Mouse (Mus musculus) duodenum, adult 2 months (tissue): Measurements from ENCODE around the gene Rac3. TPM values are rescaled to one million over a fixed set of nuclear protein-coding genes. Genes with fewer than 3 reads are reported as not detected.

ENCODE experiments used
- polyA plus RNA-seq: library from polyadenylated mRNA; depleted of rRNA; stranded (reverse); fragments of >200 nt; gene quantifications from 2 replicates; pipeline ENCODE4 v1.2.3, GENCODE M21; 2012; ENCODE audit warnings: low replicate concordance; rRNA removed

Gene Rac3
- 7.2 and 8.1 TPM in 2 replicates for polyA plus RNA-seq

DNA sequence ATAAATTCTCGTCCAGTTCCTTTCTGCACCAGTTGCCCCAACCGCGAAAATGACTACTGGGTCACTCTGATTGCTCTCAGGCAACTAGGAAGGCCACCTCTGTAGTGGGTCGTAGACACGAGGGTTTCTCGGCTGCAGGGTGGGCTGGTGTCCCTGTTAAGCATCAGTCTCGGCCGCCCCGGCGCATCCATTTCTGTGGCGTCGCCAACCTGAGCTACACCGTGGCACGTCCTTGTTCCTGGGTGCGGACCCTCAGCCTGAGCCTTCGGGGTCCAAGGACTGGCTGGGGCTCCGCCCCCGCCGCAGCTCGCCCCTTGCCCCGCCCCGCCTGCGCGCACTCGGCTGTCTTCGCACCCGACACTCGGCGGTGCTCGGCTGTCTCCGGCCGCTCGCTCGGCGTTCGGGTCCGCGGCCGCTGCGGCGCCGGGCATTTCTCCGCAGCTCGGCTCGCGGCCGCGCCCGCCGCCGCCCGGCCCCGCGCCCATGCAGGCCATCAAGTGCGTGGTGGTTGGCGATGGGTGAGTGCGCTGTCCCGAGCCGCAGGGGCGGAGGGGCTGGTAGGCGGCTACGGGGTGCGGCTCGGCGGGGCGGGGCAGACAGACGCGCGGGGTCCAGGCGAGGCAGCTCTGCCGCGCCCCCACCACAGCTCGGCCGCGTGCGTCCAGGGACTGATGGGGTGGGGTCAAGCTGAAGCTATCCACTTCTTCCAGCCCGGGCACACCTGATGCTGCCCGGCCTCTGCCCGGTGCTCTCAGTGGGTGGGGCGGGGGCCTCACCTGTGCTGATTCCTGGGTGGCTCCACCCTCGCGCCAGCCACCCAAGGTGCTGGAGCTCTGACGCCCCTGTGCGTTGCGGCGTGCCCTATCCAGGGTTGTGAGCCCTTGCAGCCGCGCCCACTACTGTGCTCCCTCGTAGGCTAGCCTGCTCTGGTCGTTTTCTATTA lies at the start of gene Rac3:
Rac3 (plus strand) TSS at position 347 of the 943 bp plus-strand sequence.

GRCm38 (mm10) chr11:120672687-120673593 lies 48.3 kb upstream of the Rac3 start, which contains the start of gene Aspscr1:
Gene Aspscr1 (plus strand): TSS chr11:120672973.

GRCm38 (mm10) chr11:120713580-120714518 lies 7.4 kb upstream of the Rac3 start, which contains the start of the genes Cenpx and Lrrc45:
Gene Cenpx (minus strand): TSS chr11:120713738.
Gene Lrrc45 (plus strand): TSS chr11:120713925.

GRCm38 (mm10) chr11:120727169-120727527 lies 5.9 kb downstream of the Rac3 start, which contains the start of gene Dcxr:
Gene Dcxr (minus strand): TSS chr11:120727281.

DNA sequence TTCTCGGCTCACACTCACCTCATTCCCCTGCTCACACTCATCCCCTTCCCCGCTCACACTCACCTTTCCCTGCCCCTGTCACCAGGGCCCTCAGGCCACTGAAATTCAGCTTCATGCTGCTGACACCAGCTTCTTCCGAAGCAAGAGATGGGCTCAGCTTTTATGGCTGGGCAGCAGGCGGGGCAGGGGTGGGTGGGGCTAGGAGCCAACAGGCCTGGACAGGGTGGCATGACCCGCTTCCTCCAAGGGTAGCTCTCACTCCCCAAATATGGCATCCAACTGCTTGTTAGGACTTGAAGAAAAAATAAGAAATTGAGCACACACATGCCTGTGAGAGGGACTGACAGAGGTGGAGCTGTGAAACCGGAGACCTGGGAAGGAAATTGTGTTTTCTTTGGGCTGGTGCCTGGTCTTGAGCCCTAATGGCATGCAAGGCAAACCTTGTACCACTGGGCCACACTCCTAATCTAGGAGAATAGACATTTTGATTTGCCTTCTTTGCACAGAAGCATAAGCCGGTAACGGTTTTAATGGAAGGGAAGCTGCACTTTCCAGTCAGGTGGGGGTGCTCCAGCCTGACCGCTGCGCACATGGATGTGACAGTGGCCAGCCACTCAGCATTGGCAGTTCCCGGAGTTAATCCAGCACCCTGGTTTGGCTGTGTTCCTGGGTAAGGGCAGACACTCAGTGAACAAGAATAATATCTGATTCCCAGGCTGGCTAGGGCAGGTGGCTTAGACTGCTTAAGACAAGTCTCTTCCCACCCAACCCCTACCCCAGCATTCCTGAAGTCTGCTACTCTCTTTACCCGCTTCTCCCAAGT lies 10.8 kb downstream of the Rac3 start, which contains the start of gene Cbr2:
Cbr2 (minus strand) TSS at position 257 of the 823 bp plus-strand sequence.

GRCm38 (mm10) chr11:120762672-120763041 lies 41.4 kb downstream of the Rac3 start, which contains the start of gene Hmga1b:
Gene Hmga1b (plus strand): TSS chr11:120762794.

Other genes with a start within 250 kb of the Rac3 start
- gene Mrpl12, start 236.9 kb upstream of the Rac3 start, polyA plus RNA-seq, result 161 and 284 TPM in 2 replicates
- 495 and 586 TPM in 2 replicates for gene Slc25a10, start 229.6 kb upstream of the Rac3 start, polyA plus RNA-seq
- gene Gcgr, start 190.8 kb upstream of the Rac3 start, polyA plus RNA-seq, result 1.7 and 2.5 TPM in 2 replicates
- gene Mcrip1, start 171.7 kb upstream of the Rac3 start, polyA plus RNA-seq, result 28.4 and 38.6 TPM in 2 replicates
- gene Ppp1r27, start 170.3 kb upstream of the Rac3 start, polyA plus RNA-seq, result not detected in 2 replicates
- gene P4hb, start 148.2 kb upstream of the Rac3 start, polyA plus RNA-seq, result 428 and 758 TPM in 2 replicates
- gene Arhgdia, start 139.8 kb upstream of the Rac3 start, polyA plus RNA-seq, result 773 and 1,267 TPM in 2 replicates
- 10.3 and 18.4 TPM in 2 replicates for gene Alyref, start 123.1 kb upstream of the Rac3 start, polyA plus RNA-seq
- gene Anapc11, start 123.0 kb upstream of the Rac3 start, polyA plus RNA-seq, result 97.9 and 105 TPM in 2 replicates
- gene Npb, start 113.0 kb upstream of the Rac3 start, polyA plus RNA-seq, result 2.4 and 8.9 TPM in 2 replicates
- gene Pcyt2, start 103.5 kb upstream of the Rac3 start, polyA plus RNA-seq, result 661 and 912 TPM in 2 replicates
- gene Sirt7, start 96.2 kb upstream of the Rac3 start, polyA plus RNA-seq, result 89.3 and 105 TPM in 2 replicates
- 29.6 and 39.6 TPM in 2 replicates for gene Mafg, start 87.9 kb upstream of the Rac3 start, polyA plus RNA-seq
- gene Pycr1, start 77.7 kb upstream of the Rac3 start, polyA plus RNA-seq, result 7.4 and 36.8 TPM in 2 replicates
- 0.45 and 0.62 TPM in 2 replicates for gene Myadml2, start 73.3 kb upstream of the Rac3 start, polyA plus RNA-seq
- 0.69 and 4.7 TPM in 2 replicates for gene Notum, start 60.3 kb upstream of the Rac3 start, polyA plus RNA-seq
- 164 and 233 TPM in 2 replicates for gene Aspscr1, start 48.5 kb upstream of the Rac3 start, polyA plus RNA-seq
- 68.1 and 86.7 TPM in 2 replicates for gene Cenpx, start 7.7 kb upstream of the Rac3 start, polyA plus RNA-seq
- gene Lrrc45, start 7.5 kb upstream of the Rac3 start, polyA plus RNA-seq, result 19.5 and 23.4 TPM in 2 replicates
- 116 and 156 TPM in 2 replicates for gene Dcxr, start 5.8 kb downstream of the Rac3 start, polyA plus RNA-seq
- gene Cbr2, start 10.6 kb downstream of the Rac3 start, polyA plus RNA-seq, result 4.2 and 5.5 TPM in 2 replicates
- 1.4 and 3.2 TPM in 2 replicates for gene Hmga1b, start 41.3 kb downstream of the Rac3 start, polyA plus RNA-seq
- gene Rfng, start 62.7 kb downstream of the Rac3 start, polyA plus RNA-seq, result 94.9 and 139 TPM in 2 replicates
- gene Gps1, start 62.8 kb downstream of the Rac3 start, polyA plus RNA-seq, result 82.5 and 85.8 TPM in 2 replicates
- gene Dus1l, start 74.9 kb downstream of the Rac3 start, polyA plus RNA-seq, result 28.7 and 29.8 TPM in 2 replicates
- 195 and 525 TPM in 2 replicates for gene Fasn, start 103.1 kb downstream of the Rac3 start, polyA plus RNA-seq
- 0.43 and 0.86 TPM in 2 replicates for gene Ccdc57, start 211.4 kb downstream of the Rac3 start, polyA plus RNA-seq
- gene Slc16a3, start 227.0 kb downstream of the Rac3 start, polyA plus RNA-seq, result 35.6 and 82.7 TPM in 2 replicates